Mouse (Mus musculus) neural tube, postnatal 0 days (tissue): ENCODE results near the gene Prss28. TPM values are rescaled to one million over a fixed set of nuclear protein-coding genes. Genes with fewer than 3 reads are reported as not detected.

Source experiments
- polyA plus RNA-seq: library from polyadenylated mRNA; unstranded; fragments of >200 nt; fragmentation: Nextera tagmentation; extraction: Ambion mirVana; gene quantifications from 2 replicates; pipeline ENCODE4 v1.2.1, GENCODE M21; 2015

The Prss28 gene
- not detected in 2 replicates for polyA plus RNA-seq

DNA sequence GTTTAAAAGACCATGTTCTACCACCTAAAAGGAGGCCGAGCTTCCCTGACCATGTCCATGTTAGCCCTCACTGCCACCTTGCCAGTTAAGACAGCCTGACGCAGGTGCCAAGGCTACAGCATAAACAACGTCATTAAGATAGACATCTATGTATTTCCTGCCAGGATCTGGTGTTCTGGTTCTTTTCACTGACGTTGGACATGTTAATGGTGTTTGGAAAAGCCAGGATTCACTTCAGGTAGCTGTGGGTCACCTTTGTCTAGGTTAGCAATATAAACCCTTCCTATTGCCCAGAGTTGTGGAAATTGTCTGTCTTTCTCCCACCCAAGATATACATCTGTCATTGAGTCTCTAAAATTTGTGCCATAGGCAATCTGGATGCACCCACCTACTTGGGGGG is at the start of gene Prss28:
Gene Prss28 (plus strand): TSS at position 301 of the 400 bp plus-strand sequence.

DNA sequence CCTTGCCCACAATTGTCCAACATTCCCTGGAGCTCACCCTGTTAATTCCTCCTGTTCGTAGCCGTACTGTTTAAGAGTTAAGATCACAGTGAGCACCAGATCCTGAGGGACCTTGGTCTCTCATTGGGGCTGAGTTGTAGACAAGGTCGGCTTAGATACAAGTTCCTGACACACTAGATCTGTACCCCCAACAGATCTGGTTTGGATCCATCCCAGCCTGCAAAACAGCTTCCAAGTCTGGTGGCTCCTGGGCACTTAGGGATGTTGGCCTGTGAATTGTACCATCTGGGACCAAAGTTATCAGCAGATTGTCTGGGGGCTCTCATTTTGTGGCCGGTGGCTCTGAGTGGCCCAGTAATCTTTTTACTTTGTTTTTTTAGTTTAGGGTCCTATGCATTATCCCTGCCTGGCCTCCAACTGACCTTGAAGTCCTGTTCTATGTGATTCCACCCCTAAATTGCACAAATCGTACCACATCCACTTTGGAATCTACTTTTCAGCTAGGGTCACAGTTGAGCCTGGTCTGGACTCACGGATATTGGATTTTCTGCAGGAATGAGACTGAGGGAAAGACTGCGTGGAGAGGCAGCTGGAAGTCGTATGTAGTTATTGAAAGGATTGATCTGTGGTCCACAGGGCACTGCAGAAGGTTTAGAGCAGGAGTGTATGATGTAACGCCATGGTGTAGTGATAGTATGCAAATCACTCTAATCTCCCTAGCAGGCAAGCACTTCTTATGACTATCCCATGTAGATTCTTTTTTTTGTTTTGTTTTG is 33.7 kb upstream of the Prss28 start, which contains the start of gene Ube2i:
Gene Ube2i (minus strand): TSS at position 52 of the 776 bp plus-strand sequence.

DNA sequence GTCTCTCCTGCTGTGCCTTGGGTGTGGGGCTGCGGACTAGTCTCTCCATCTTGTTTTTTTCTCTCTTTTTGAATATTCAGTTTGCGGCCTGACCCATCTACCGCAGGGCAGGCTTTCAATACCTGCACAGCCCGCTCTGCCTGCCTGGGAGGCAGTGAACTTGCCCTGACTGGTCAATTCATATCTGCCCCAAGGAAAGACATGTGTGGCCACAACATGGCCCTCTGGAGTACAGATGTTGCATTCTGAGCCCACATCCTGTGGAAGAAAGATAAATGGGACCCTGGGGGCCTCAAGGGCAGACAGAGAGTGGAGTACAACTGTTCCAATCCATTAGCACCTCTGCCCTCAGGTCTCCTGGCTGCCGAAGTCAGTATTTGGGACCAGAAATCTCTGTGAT is 10.4 kb upstream of the Prss28 start, which contains the start of gene Prss34:
Gene Prss34 (plus strand): TSS at position 301 of the 400 bp plus-strand sequence.

GRCm38 (mm10) chr17:25318354-25318753 is 9.9 kb downstream of the Prss28 start, which contains the start of gene Prss29:
Gene Prss29 (plus strand): TSS chr17:25318654.

DNA sequence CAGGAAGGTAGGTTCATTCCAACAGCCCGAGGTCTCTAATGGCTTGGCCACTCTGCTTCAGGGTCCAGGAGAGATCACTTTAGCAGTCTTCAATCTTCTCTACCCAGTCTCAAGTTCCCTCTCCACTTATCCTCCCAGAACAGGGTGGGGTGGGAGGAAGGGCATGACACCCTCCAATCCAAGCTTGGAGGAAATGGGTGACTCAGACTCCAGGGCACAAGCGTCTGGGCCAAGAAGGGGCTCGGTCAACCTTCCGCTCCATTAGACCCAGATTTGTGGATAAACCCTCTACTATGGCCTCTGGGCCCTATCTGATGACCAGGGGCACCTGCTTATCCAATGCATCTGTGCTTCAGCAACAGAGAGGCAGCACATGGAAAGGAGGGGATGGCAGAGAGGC is 37.0 kb downstream of the Prss28 start, which contains the start of gene Tpsab1:
Gene Tpsab1 (minus strand): TSS at position 101 of the 400 bp plus-strand sequence.

Other genes with a start within 250 kb of the Prss28 start
- gene Tmem204, start 225.1 kb upstream of the Prss28 start, polyA plus RNA-seq: 10.5 and 10.7 TPM in 2 replicates
- 38.9 and 43.9 TPM in 2 replicates for gene Telo2, start 192.7 kb upstream of the Prss28 start, polyA plus RNA-seq
- 0.50 and 0.94 TPM in 2 replicates for gene Ptx4, start 187.9 kb upstream of the Prss28 start, polyA plus RNA-seq
- 19.8 and 20.7 TPM in 2 replicates for gene Clcn7, start 175.3 kb upstream of the Prss28 start, polyA plus RNA-seq
- not detected in 2 replicates for gene Ccdc154, start 146.2 kb upstream of the Prss28 start, polyA plus RNA-seq
- not detected in 2 replicates for gene Gm38655, start 133.2 kb upstream of the Prss28 start, polyA plus RNA-seq
- gene BC003965, start 124.1 kb upstream of the Prss28 start, polyA plus RNA-seq: 29.8 and 30.3 TPM in 2 replicates
- gene Unkl, start 120.2 kb upstream of the Prss28 start, polyA plus RNA-seq: 14.4 and 15.5 TPM in 2 replicates
- 127 and 128 TPM in 2 replicates for gene Gnptg, start 68.5 kb upstream of the Prss28 start, polyA plus RNA-seq
- gene Tsr3, start 68.5 kb upstream of the Prss28 start, polyA plus RNA-seq: 62.0 and 68.2 TPM in 2 replicates
- gene Baiap3, start 52.3 kb upstream of the Prss28 start, polyA plus RNA-seq: 26.6 and 31.1 TPM in 2 replicates
- gene Ube2i, start 34.0 kb upstream of the Prss28 start, polyA plus RNA-seq: 306 and 315 TPM in 2 replicates
- not detected in 2 replicates for gene Prss34, start 10.3 kb upstream of the Prss28 start, polyA plus RNA-seq
- gene Prss29, start 10.0 kb downstream of the Prss28 start, polyA plus RNA-seq: not detected in 2 replicates
- gene Tpsab1, start 36.9 kb downstream of the Prss28 start, polyA plus RNA-seq: not detected in 2 replicates
- gene Tpsb2, start 57.7 kb downstream of the Prss28 start, polyA plus RNA-seq: 0.56 and 0.80 TPM in 2 replicates
- gene Tpsg1, start 60.6 kb downstream of the Prss28 start, polyA plus RNA-seq: 0.51 and 1.2 TPM in 2 replicates
- 8.1 and 8.2 TPM in 2 replicates for gene Cacna1h, start 125.1 kb downstream of the Prss28 start, polyA plus RNA-seq
- gene Tekt4, start 146.0 kb downstream of the Prss28 start, polyA plus RNA-seq: 2.8 and 3.5 TPM in 2 replicates
- gene Sstr5, start 188.6 kb downstream of the Prss28 start, polyA plus RNA-seq: 1.1 TPM in 2 replicates